Mouse (Mus musculus) midbrain, postnatal 0 days (tissue): ENCODE results near the gene Cacnb3. TPM values are rescaled to one million over a fixed set of nuclear protein-coding genes. Genes with fewer than 3 reads are reported as not detected.

Experiments
- ATAC-seq: fragments of 200-750 bp; cut with Nextera tagmentation; 2 replicates; pipeline ENCODE4 v1.8.0; 2017; ENCODE audit warnings: moderate number of reproducible peaks, mild to moderate bottlenecking, moderate TSS enrichment, moderate library complexity; ENCODE audit not compliant: low FRiP score
- DNase-seq: peaks from one replicate; pipeline ENCODE4 v3.0.0-alpha.2; 2015; ENCODE audit warnings: low spot score
- H3K27ac ChIP-seq: fragments of 300-500 bp; sonication (generic); 2 replicates; pipeline ENCODE4 v1.5.1; 2014; ENCODE audit warnings: low read depth, mild to moderate bottlenecking, low read length, mixed read lengths
- H3K27me3 ChIP-seq: fragments of 300-500 bp; sonication (generic); 2 replicates; pipeline ENCODE4 v1.6.1; 2014; ENCODE audit warnings: low read length, control low read depth, mixed read lengths; ENCODE audit not compliant: insufficient read depth
- H3K36me3 ChIP-seq: fragments of 300-500 bp; sonication (generic); 2 replicates; pipeline ENCODE4 v1.6.1; 2014; ENCODE audit warnings: low read length, control low read depth, mixed read lengths; ENCODE audit not compliant: insufficient read depth
- H3K4me1 ChIP-seq: fragments of 300-500 bp; sonication (generic); 2 replicates; pipeline ENCODE4 v1.6.1; 2014; ENCODE audit warnings: mild to moderate bottlenecking, control low read depth, antibody characterized with exemption, low read length, mixed read lengths; ENCODE audit not compliant: insufficient read depth
- H3K4me2 ChIP-seq: fragments of 300-500 bp; sonication (generic); 2 replicates; pipeline ENCODE4 v1.6.1; 2014; ENCODE audit warnings: low read depth, mild to moderate bottlenecking, low read length, mixed read lengths; ENCODE audit not compliant: poor library complexity, severe bottlenecking
- H3K4me3 ChIP-seq: fragments of 300-500 bp; sonication (generic); 2 replicates; pipeline ENCODE4 v1.5.1; 2014; ENCODE audit warnings: low read depth, mild to moderate bottlenecking, low read length, moderate library complexity
- H3K9ac ChIP-seq: fragments of 300-500 bp; sonication (generic); replicated peaks from 2 replicates; pipeline ENCODE4 v1.6.1; 2014; ENCODE audit warnings: mild to moderate bottlenecking, low read length, moderate library complexity, mixed read lengths; ENCODE audit not compliant: poor library complexity, severe bottlenecking
- H3K9me3 ChIP-seq: fragments of 300-500 bp; sonication (generic); 2 replicates; pipeline ENCODE4 v1.6.1; 2016; ENCODE audit warnings: low read length, control low read depth
- CTCF ChIP-seq: IDR thresholded peaks from 2 replicates; pipeline ENCODE4 v1.5.1; 2016; ENCODE audit warnings: antibody characterized with exemption, mild to moderate bottlenecking
- WGBS: fragments of 180-500 bp; shearing (Covaris S2); extraction: QIAGEN DNeasy Blood & Tissue Kit; methylation state at CpG from one replicate; pipeline ENCODE4 v1.1.7; 2014; 5-methylcytosine and 5-hydroxymethylcytosine counted together
- polyA plus RNA-seq: library from polyadenylated mRNA; unstranded; fragments of >200 nt; fragmentation: Nextera tagmentation; extraction: Ambion mirVana; gene quantifications from 2 replicates; pipeline ENCODE4 v1.2.1, GENCODE M21; 2015
- total RNA-seq: library from RNA; depleted of rRNA; stranded (reverse); fragments of >200 nt; gene quantifications from 2 replicates; pipeline ENCODE4 v1.2.3, GENCODE M21; 2014

Gene Cacnb3
- total and polyA plus RNA-seq, 2 experiments from 2014 or later = 150 to 239 TPM

- DNase-seq (no peak), ATAC-seq (no peak)
- Histone ChIP-seq H3K36me3 (no peaks in the 10 kb centered on the region), H3K9me3 (no peaks in the 10 kb centered on the region), H3K9ac (no peak overlapping the region), H3K4me3 (no peak overlapping the region; the same call in 1 of the 2 replicates), H3K4me1 (peaks cover 17% of the 10 kb centered on the region; the same call in 1 of the 2 replicates), H3K4me2 (no peak overlapping the region), H3K27ac (no peak overlapping the region), H3K27me3 (no peaks in the 10 kb centered on the region)
- no peak for TF ChIP-seq CTCF
- WGBS = 55% methylated on average over 7 of the region's 7 CpGs
These were observed 47.3 kb downstream of the Cacnb3 start for GRCm38 (mm10) chr15:98677977-98678376.

DNA sequence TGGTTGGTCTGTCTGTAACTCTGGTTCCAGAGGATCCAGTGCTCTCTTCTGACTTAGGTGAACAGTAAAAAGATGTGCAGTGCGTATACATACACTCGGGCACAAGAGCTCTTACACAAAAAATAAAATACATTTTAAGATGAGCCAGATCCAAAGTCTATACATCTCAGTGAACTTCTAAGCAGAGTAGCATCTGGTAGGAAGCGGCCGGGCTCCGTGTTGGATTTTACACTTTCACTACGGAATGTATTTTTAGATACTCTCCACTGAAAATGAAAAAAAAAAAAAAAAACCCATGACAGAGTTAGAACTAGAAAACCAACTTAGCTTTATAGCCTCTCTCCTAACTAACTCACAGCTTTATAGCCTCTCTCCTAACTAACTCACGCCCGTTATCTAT is 50.0 kb downstream of the Cacnb3 start:
- Histone ChIP-seq H3K9me3 (no peaks in the 10 kb centered on the region), H3K36me3 (no peaks in the 10 kb centered on the region), H3K9ac (no peak overlapping the region), H3K27me3 (no peaks in the 10 kb centered on the region), H3K27ac (no peak overlapping the region), H3K4me1 (0 out of 2 replicates have a peak, but pooled peaks cover 7% of the 10 kb centered on the region), H3K4me2 (no peak overlapping the region), H3K4me3 (no peak overlapping the region)
- 95% methylated on average over 8 of the region's 8 CpGs for WGBS
- no peak for TF ChIP-seq CTCF
- ATAC-seq = no peak
- DNase-seq = no peak

DNA sequence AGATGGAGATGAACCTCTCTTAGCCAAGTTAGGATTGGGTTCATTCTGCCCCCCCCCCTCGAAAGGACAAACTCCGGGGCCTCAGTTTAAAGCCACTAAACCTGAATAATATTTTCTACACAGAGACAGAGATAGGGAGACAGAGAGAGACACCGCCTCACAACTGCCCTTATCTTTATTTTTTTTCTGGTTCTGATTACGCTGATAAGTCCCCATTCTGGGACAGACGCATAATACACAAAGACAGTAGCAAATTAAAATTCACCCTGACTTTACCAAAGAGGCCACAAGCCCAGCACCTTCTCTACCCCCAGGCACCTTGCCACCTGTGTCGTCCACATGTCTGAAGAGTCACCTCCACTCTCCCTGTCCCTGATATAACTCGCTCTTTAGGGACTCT is 51.0 kb downstream of the Cacnb3 start:
- 87% methylated on average over 7 of the region's 7 CpGs for WGBS
- no peak for TF ChIP-seq CTCF
- Histone ChIP-seq H3K27ac (no peak overlapping the region), H3K27me3 (no peaks in the 10 kb centered on the region), H3K9me3 (no peaks in the 10 kb centered on the region), H3K4me1 (0 out of 2 replicates have a peak, but pooled peaks cover 7% of the 10 kb centered on the region), H3K4me2 (no peak overlapping the region), H3K9ac (no peak overlapping the region), H3K36me3 (no peaks in the 10 kb centered on the region), H3K4me3 (no peak overlapping the region)
- no peak for DNase-seq
- no peak for ATAC-seq

DNA sequence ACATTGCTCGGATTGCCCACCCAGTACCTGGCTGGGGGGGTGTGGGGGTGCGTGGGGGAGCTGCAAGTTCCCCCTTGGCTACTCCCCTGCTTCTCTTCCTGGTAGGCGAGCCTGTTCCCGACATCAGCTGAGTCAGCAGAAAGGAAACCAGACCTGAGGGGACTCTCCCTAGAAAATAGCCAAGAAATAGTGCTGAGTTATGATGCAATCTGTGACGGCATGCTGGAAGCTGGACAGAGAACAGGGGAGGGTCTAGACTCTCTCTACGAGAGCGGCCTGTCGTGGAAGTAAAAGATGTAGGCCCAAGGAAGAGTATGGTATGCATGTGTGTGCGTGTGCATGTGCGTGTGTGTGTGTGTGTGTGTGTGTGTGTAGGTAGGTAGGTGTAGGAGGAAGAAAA is 52.5 kb downstream of the Cacnb3 start:
- ATAC-seq = no peak
- H3K27me3 ChIP-seq = no peaks in the 10 kb centered on the region
- H3K9me3 ChIP-seq = no peaks in the 10 kb centered on the region
- no peak overlapping the region for H3K27ac ChIP-seq
- H3K36me3 ChIP-seq = no peaks in the 10 kb centered on the region
- H3K9ac ChIP-seq = no peak overlapping the region
- H3K4me1 ChIP-seq = no peaks in the 10 kb centered on the region
- no peak overlapping the region for H3K4me3 ChIP-seq
- no peak for TF ChIP-seq CTCF
- H3K4me2 ChIP-seq = no peak overlapping the region
- DNase-seq = no peak
- 80% methylated on average over 10 of the region's 10 CpGs for WGBS

DNA sequence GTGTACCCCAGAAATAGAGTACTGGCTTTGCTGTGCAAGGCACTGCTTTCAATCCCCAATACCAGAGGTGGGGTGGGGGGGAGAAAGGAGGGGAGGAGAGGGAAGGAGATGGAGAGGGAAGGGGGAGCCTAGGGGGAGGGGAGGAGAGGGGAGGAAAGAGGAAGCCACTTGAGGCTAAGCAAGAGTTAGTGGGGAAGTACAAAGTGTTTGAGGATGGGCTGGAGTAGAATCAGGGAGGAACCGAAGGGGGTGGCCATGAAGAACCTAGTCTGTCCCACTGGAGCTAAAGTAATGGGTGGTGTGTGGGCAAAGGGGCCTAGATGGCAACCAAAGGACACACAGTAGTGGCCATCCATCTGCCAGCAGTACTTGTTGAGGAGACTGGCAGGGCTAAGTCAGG is 53.1 kb downstream of the Cacnb3 start:
- H3K27me3 ChIP-seq = no peaks in the 10 kb centered on the region
- no peak overlapping the region for H3K4me3 ChIP-seq
- H3K9me3 ChIP-seq = no peaks in the 10 kb centered on the region
- H3K4me2 ChIP-seq = no peak overlapping the region
- H3K9ac ChIP-seq = no peak overlapping the region
- WGBS = 76% methylated on average over 1 of the region's 1 CpGs
- H3K27ac ChIP-seq = no peak overlapping the region
- no peaks in the 10 kb centered on the region for H3K36me3 ChIP-seq
- no peaks in the 10 kb centered on the region for H3K4me1 ChIP-seq
- DNase-seq = no peak
- no peak for ATAC-seq
- no peak for TF ChIP-seq CTCF

GRCm38 (mm10) chr15:98685926-98686325 is 55.3 kb downstream of the Cacnb3 start:
- Histone ChIP-seq H3K27ac (no peak overlapping the region), H3K27me3 (no peaks in the 10 kb centered on the region), H3K4me3 (no peak overlapping the region), H3K4me2 (no peak overlapping the region), H3K9ac (no peak overlapping the region), H3K9me3 (no peaks in the 10 kb centered on the region), H3K4me1 (0 out of 2 replicates have a peak, but pooled peaks cover under 1% of the 10 kb centered on the region), H3K36me3 (no peaks in the 10 kb centered on the region)
- peak; percentile 38 for TF ChIP-seq CTCF
- DNase-seq (no peak), ATAC-seq (no peak)
- 72% methylated on average over 3 of the region's 3 CpGs for WGBS
